Mouse (Mus musculus) erythroblast, embryonic 14.5 days (primary cell): ENCODE measurements at regions not wholly inside any gene's neighbourhood (a gene's known extent, or its start where the extent isn't known, plus 50 kb on each side); places are given as distances from the start of the nearest gene placed in this dataset.

Experiments used
- H3K27me3 ChIP-seq: 2 replicates; pipeline ENCODE4 v1.6.1; 2012; ENCODE audit warnings: inconsistent platforms; ENCODE audit not compliant: control insufficient read depth
- H3K36me3 ChIP-seq: 2 replicates; pipeline ENCODE4 v1.6.1; 2012; ENCODE audit warnings: mild to moderate bottlenecking, inconsistent platforms; ENCODE audit not compliant: control insufficient read depth
- H3K4me1 ChIP-seq: 2 replicates; pipeline ENCODE4 v1.6.1; 2012; ENCODE audit warnings: inconsistent platforms; ENCODE audit not compliant: control insufficient read depth
- H3K4me3 ChIP-seq: replicated peaks from 2 replicates; pipeline ENCODE3; 2012; ENCODE audit warnings: moderate library complexity, mild to moderate bottlenecking, inconsistent platforms
- H3K9me3 ChIP-seq: 2 replicates; pipeline ENCODE4 v1.6.1; 2012; ENCODE audit warnings: low read length, inconsistent platforms, mixed read lengths; ENCODE audit not compliant: control insufficient read depth
- GATA1 ChIP-seq: IDR thresholded peaks from 2 replicates; pipeline ENCODE4 v1.6.1; 2012; ENCODE audit warnings: low read length, inconsistent platforms, mixed read lengths
- TAL1 ChIP-seq: IDR thresholded peaks from 3 replicates; pipeline ENCODE4 v1.6.1; 2012; ENCODE audit warnings: low read length, inconsistent platforms, mixed read lengths

DNA sequence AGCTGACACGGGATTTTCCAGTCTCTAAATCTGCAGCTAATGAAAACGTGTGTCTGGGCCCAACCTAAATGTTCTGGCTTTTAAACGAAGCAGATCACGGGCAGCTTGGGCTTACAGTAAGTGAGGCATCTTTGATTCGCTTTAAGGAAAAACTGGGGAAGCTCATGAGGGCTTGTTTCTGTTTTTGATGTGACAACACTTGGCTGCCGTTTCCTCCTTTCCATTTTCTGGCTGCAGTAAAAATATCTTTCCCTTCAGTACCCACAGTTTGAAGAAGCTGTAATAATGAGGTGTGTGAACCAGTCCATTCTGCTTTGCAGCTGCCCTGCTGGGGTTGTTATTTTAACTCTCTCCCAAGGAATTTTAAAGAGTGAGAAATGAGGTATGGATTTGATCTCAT is 69.9 kb upstream of the Dkk2 start:
- no peaks in the 10 kb centered on the region for H3K36me3 ChIP-seq
- H3K27me3 ChIP-seq, result no peaks in the 10 kb centered on the region
- H3K9me3 ChIP-seq, result no peaks in the 10 kb centered on the region; the same call in 1 of the 2 replicates
- TF ChIP-seq GATA1 (no peak), TAL1 (no peak)
- no peak overlapping the region for H3K4me3 ChIP-seq
- no peaks in the 10 kb centered on the region for H3K4me1 ChIP-seq

- Histone ChIP-seq H3K27me3 (no peaks in the 10 kb centered on the region), H3K4me1 (no peaks in the 10 kb centered on the region), H3K36me3 (no peaks in the 10 kb centered on the region), H3K9me3 (no peaks in the 10 kb centered on the region; the same call in 1 of the 2 replicates), H3K4me3 (no peak overlapping the region)
- no peak for TF ChIP-seq GATA1
- TF ChIP-seq TAL1, result no peak
These were observed 67.4 kb upstream of the Dkk2 start for GRCm38 (mm10) chr3:132017485-132018261.

- H3K4me3 ChIP-seq, result no peak overlapping the region
- H3K27me3 ChIP-seq, result no peaks in the 10 kb centered on the region
- H3K36me3 ChIP-seq, result no peaks in the 10 kb centered on the region
- H3K9me3 ChIP-seq, result no peaks in the 10 kb centered on the region; the same call in 1 of the 2 replicates
- no peak for TF ChIP-seq GATA1
- no peak for TF ChIP-seq TAL1
- H3K4me1 ChIP-seq, result no peaks in the 10 kb centered on the region
These were observed 66.6 kb upstream of the Dkk2 start for GRCm38 (mm10) chr3:132018505-132018904.

DNA sequence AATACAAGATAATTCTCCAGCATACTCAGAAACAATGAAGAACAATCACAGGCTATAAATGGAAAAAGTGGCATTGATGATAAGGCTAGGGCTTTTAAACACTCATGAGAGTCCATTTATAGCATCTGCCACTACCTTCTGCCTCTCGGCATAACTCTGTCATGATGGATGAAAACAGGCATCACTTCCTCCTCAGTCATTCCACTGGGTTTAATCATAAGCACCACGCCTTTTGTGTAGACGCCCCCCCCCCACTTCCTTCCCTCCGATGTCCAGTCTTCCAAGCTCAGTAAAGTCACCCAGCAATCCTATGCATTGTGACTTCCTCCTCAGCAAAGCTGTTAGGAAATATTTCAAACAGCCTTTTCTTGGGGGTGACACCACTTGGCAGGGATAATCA is 63.1 kb upstream of the Dkk2 start:
- Histone ChIP-seq H3K4me1 (no peaks in the 10 kb centered on the region), H3K36me3 (no peaks in the 10 kb centered on the region), H3K9me3 (no peaks in the 10 kb centered on the region; the same call in 1 of the 2 replicates), H3K27me3 (no peaks in the 10 kb centered on the region), H3K4me3 (no peak overlapping the region)
- TF ChIP-seq GATA1 (no peak), TAL1 (no peak)

DNA sequence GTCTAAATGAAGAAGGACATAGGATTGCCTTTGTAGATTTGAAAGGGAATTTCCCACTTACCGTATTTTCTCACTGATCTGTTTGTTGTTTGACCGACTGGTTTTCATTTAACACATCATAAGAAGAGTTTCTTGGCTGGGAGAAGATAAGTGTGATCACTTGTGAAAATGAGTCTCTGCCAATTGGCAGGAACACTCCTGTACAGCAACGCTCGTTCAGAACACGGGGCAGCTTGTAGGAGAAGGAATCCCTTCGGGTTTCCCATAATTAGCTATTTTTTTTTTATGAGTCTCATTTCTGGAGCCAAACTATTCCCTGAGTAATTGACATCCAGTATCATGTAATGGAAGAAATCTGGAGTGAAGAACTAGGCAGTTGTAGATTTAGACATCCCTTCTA is 61.8 kb upstream of the Dkk2 start:
- no peaks in the 10 kb centered on the region; the same call in 1 of the 2 replicates for H3K9me3 ChIP-seq
- no peaks in the 10 kb centered on the region for H3K36me3 ChIP-seq
- TF ChIP-seq TAL1 (no peak), GATA1 (no peak)
- H3K4me3 ChIP-seq, result no peak overlapping the region
- no peaks in the 10 kb centered on the region for H3K4me1 ChIP-seq
- no peaks in the 10 kb centered on the region for H3K27me3 ChIP-seq

DNA sequence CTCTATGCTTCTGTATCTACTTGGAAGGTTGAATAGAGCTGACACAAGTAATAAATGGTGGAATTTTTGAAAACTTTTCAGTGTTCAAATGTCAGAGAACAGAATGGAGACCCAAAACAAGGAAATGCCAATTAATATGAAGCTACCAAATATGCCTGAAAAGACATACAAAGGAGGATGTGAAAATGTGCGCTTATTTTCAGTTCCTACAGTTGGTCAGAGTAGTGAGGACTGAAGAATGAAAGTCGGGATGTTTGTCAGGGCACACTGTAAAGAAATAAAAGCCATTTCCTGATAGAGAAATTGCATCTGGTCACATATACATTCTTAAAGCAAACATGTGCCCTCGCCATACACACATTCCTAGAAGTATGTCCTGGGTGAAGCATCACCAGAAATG is 56.0 kb upstream of the Dkk2 start:
- H3K4me3 ChIP-seq, result no peak overlapping the region
- no peak for TF ChIP-seq GATA1
- no peak for TF ChIP-seq TAL1
- no peaks in the 10 kb centered on the region for H3K4me1 ChIP-seq
- H3K9me3 ChIP-seq, result no peaks in the 10 kb centered on the region; the same call in 1 of the 2 replicates
- no peaks in the 10 kb centered on the region for H3K36me3 ChIP-seq
- H3K27me3 ChIP-seq, result no peaks in the 10 kb centered on the region

DNA sequence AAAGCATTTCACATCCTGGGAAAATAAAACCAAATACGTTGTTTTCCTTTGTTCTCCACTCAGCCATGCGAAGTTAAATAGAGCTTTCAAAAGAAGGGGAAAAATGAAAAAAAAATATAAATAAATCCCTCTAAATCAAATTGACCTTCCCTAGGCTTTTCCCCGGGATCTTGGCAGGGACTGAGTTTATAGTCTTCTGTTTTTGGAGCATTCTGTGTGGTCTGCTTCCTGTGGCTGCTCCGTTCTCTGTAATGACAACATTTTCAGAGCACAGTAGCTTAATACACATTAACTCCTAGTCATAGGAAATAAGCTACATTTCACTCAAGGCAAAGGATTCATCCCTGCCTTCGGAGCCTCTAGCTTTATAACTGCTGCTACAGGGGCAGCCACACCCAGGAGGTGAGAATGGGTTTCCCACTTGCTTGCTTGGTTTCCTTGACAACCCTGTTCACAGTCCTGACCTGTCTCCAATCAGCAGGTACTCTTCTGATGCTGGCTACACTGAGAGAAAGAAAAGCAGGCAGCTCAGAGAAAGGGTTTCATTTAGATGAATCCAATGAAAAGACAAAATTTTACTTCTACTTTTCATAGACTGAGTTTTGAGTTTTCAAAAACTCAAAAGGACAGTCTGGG is 51.9 kb upstream of the Dkk2 start:
- Histone ChIP-seq H3K36me3 (no peaks in the 10 kb centered on the region), H3K27me3 (no peaks in the 10 kb centered on the region), H3K4me1 (no peaks in the 10 kb centered on the region), H3K9me3 (no peaks in the 10 kb centered on the region; the same call in 1 of the 2 replicates), H3K4me3 (no peak overlapping the region)
- TF ChIP-seq TAL1 (no peak), GATA1 (no peak)

DNA sequence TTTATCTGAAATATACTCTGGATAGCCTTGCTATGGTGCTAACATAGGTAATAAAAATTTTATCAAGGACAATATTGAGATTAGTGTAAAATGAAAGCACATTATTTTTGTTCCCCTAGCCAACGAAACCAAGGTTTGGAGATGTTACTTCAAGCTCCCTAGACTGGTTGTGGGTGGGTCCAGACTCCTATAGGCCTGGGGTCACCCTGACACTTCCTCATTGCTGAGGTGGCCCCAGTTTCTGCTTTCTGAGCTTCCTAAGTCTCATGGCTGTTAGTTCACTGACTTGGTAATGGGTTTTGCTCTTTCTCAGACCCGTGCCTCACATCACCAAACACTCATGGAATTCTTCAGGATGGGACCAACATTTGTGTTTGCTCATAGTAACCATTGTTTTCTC is 49.9 kb upstream of the Dkk2 start:
- H3K36me3 ChIP-seq, result no peaks in the 10 kb centered on the region
- no peaks in the 10 kb centered on the region; the same call in 1 of the 2 replicates for H3K9me3 ChIP-seq
- H3K4me3 ChIP-seq, result no peak overlapping the region
- no peak for TF ChIP-seq GATA1
- no peak for TF ChIP-seq TAL1
- no peaks in the 10 kb centered on the region for H3K27me3 ChIP-seq
- H3K4me1 ChIP-seq, result no peaks in the 10 kb centered on the region
